Mouse (Mus musculus): ENCODE data around the gene Slx1b. TPM values are rescaled to one million over a fixed set of nuclear protein-coding genes. Genes with fewer than 3 reads are reported as not detected.

Slx1b gene
- polyA plus RNA-seq, 1 experiment from 2014 or later = 18.0 TPM

DNA sequence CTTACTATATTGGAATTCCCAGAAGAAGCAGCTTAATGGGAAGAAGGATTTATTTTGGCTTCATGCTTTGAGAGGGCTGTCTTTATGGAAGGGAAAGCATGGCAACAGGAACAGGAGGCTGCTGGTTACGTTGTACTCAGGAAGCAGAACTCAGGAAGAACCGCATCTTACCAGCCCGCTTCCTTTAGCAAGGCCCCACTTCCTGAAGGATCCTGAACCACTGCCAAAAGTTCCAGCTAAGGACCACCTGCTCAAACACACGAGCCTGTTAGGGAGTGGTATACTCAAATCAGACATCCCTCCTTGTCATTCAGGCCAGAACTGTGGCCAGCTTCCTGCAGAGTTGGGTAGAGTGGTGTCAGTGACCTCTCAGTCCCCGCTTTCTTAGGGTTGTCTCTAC lies 27.1 kb downstream of the Slx1b start:
- ATAC-seq (replicated peaks) = no peak
- no peak overlapping the region for H3K27ac ChIP-seq (replicated peaks)
- no peaks in the 10 kb centered on the region for H3K4me1 ChIP-seq
- peaks cover 43% of the 10 kb centered on the region for H3K36me3 ChIP-seq
- no peak overlapping the region for H3K4me2 ChIP-seq (replicated peaks)
- H3K9ac ChIP-seq (replicated peaks) = no peak overlapping the region
- H3K4me3 ChIP-seq = no peak overlapping the region
- WGBS = 73% methylated on average over 5 of the region's 5 CpGs
- no peaks in the 10 kb centered on the region for H3K9me3 ChIP-seq
- H3K27me3 ChIP-seq = no peaks in the 10 kb centered on the region

- Histone ChIP-seq H3K4me3 (no peak overlapping the region), H3K27ac (replicated peaks) (no peak overlapping the region), H3K36me3 (peaks cover 41% of the 10 kb centered on the region), H3K27me3 (no peaks in the 10 kb centered on the region), H3K4me2 (replicated peaks) (no peak overlapping the region), H3K4me1 (no peaks in the 10 kb centered on the region), H3K9me3 (no peaks in the 10 kb centered on the region), H3K9ac (replicated peaks) (no peak overlapping the region)
- WGBS = 86% methylated on average over 9 of the region's 9 CpGs
- no peak for ATAC-seq (replicated peaks)
These were observed 28.0 kb downstream of the Slx1b start for GRCm38 (mm10) chr7:126667495-126668090.

- peaks cover 25% of the 10 kb centered on the region for H3K36me3 ChIP-seq
- no peaks in the 10 kb centered on the region for H3K4me1 ChIP-seq
- H3K27ac ChIP-seq (replicated peaks) = no peak overlapping the region
- no peak for ATAC-seq (replicated peaks)
- no peak overlapping the region for H3K4me2 ChIP-seq (replicated peaks)
- H3K4me3 ChIP-seq = no peak overlapping the region
- H3K9me3 ChIP-seq = no peaks in the 10 kb centered on the region
- 95% methylated on average over 3 of the region's 3 CpGs for WGBS
- no peaks in the 10 kb centered on the region for H3K27me3 ChIP-seq
- H3K9ac ChIP-seq (replicated peaks) = no peak overlapping the region
These were observed 30.3 kb downstream of the Slx1b start for GRCm38 (mm10) chr7:126665269-126665668.

GRCm38 (mm10) chr7:126663646-126664045 lies 31.9 kb downstream of the Slx1b start:
- Histone ChIP-seq H3K4me2 (replicated peaks) (no peak overlapping the region), H3K4me1 (no peaks in the 10 kb centered on the region), H3K36me3 (peaks cover 22% of the 10 kb centered on the region), H3K27me3 (no peaks in the 10 kb centered on the region), H3K4me3 (no peak overlapping the region), H3K9me3 (no peaks in the 10 kb centered on the region), H3K27ac (replicated peaks) (no peak overlapping the region), H3K9ac (replicated peaks) (no peak overlapping the region)
- 88% methylated on average over 8 of the region's 8 CpGs for WGBS
- no peak for ATAC-seq (replicated peaks)

- no peak overlapping the region for H3K9ac ChIP-seq (replicated peaks)
- H3K4me1 ChIP-seq = no peaks in the 10 kb centered on the region
- ATAC-seq (replicated peaks) = no peak
- H3K9me3 ChIP-seq = no peaks in the 10 kb centered on the region
- H3K4me2 ChIP-seq (replicated peaks) = no peak overlapping the region
- H3K36me3 ChIP-seq = peaks cover 6% of the 10 kb centered on the region
- H3K4me3 ChIP-seq = no peak overlapping the region
- H3K27me3 ChIP-seq = no peaks in the 10 kb centered on the region
- no peak overlapping the region for H3K27ac ChIP-seq (replicated peaks)
- WGBS = 92% methylated on average over 3 of the region's 3 CpGs
These were observed 35.8 kb downstream of the Slx1b start for GRCm38 (mm10) chr7:126659771-126660170.

- Histone ChIP-seq H3K36me3 (no peaks in the 10 kb centered on the region; the same call in 1 of the 2 replicates), H3K4me3 (no peak overlapping the region), H3K27me3 (no peaks in the 10 kb centered on the region), H3K4me2 (replicated peaks) (no peak overlapping the region), H3K4me1 (no peaks in the 10 kb centered on the region), H3K9me3 (no peaks in the 10 kb centered on the region), H3K27ac (replicated peaks) (no peak overlapping the region), H3K9ac (replicated peaks) (no peak overlapping the region)
- WGBS = 98% methylated on average over 1 of the region's 1 CpGs
- ATAC-seq (replicated peaks) = no peak
These were observed 38.1 kb downstream of the Slx1b start for GRCm38 (mm10) chr7:126657522-126657921.

DNA sequence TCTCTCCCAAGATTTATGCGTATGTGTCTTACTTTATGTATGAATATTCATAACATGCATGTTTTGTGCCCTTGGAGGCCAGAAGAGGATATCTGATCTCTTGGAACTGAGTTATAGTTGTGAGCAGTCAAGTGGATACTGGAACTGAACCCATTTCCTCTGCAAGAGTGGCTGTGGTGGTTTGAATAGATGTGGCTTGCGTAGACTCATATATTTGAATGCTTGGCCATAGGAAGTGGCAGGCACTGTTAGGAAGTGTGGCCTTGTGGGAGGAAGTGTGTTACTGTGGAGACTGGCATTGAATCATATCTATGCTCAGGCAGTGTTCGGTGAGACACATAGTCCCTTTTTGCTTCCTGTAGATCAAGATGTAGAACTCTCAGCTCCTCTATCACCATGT lies 39.9 kb downstream of the Slx1b start:
- Histone ChIP-seq H3K27me3 (no peaks in the 10 kb centered on the region), H3K9ac (replicated peaks) (no peak overlapping the region), H3K36me3 (no peaks in the 10 kb centered on the region), H3K9me3 (no peaks in the 10 kb centered on the region), H3K4me1 (no peaks in the 10 kb centered on the region), H3K4me2 (replicated peaks) (no peak overlapping the region), H3K27ac (replicated peaks) (no peak overlapping the region), H3K4me3 (no peak overlapping the region)
- ATAC-seq (replicated peaks) = no peak
- WGBS = 93% methylated on average over 3 of the region's 3 CpGs

DNA sequence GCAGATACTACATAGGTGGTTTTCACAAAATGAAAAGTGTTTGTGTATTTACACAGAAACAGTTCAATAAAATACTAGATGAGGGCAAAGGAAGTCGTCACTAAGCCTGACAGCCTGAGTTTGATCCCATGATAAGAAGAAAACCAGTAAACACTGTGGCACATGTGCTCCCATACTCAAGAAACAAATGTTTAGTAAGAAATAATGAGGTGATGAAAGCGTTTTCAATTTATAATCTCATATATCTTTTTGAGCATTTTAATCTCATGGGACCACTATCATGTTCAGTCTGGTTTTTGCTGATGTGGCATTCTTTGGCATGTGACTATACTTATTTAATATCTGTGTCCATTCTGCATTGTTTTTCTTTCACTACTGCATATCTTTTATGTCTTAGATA lies 41.6 kb downstream of the Slx1b start:
- Histone ChIP-seq H3K9me3 (no peaks in the 10 kb centered on the region), H3K27ac (replicated peaks) (no peak overlapping the region), H3K4me1 (peaks cover 8% of the 10 kb centered on the region), H3K4me3 (no peak overlapping the region), H3K4me2 (replicated peaks) (no peak overlapping the region), H3K9ac (replicated peaks) (no peak overlapping the region), H3K36me3 (no peaks in the 10 kb centered on the region), H3K27me3 (no peaks in the 10 kb centered on the region)
- no peak for ATAC-seq (replicated peaks)
- 90% methylated on average over 2 of the region's 2 CpGs for WGBS

DNA sequence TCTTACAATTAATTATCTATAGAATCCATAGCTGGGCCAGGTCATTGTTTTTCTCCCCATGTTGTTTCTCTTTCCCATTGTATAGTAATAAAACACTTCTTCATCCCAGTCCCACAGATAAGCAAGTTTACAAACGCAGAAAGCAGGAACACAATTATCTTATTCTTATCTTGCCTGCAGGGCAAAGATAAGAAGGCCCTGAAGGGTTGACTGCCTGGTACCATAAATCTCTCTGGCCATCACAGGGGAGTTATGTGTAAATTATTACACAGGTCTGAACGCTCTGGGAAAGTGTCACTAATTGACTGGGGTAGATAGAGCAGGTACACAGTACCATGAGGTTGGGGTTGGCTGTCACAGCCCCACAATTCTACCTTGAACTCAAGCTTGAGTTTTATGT lies 44.7 kb downstream of the Slx1b start:
- H3K4me2 ChIP-seq (replicated peaks) = no peak overlapping the region
- peaks cover 14% of the 10 kb centered on the region for H3K4me1 ChIP-seq
- H3K9me3 ChIP-seq = no peaks in the 10 kb centered on the region
- H3K9ac ChIP-seq (replicated peaks) = no peak overlapping the region
- H3K27me3 ChIP-seq = no peaks in the 10 kb centered on the region
- ATAC-seq (replicated peaks) = no peak
- no peak overlapping the region for H3K4me3 ChIP-seq
- 95% methylated on average over 2 of the region's 2 CpGs for WGBS
- no peaks in the 10 kb centered on the region for H3K36me3 ChIP-seq
- H3K27ac ChIP-seq (replicated peaks) = no peak overlapping the region

- H3K27me3 ChIP-seq = no peaks in the 10 kb centered on the region
- peaks cover 14% of the 10 kb centered on the region for H3K4me1 ChIP-seq
- H3K4me3 ChIP-seq = peak within 1 kb of the TSS; percentile 57
- H3K4me2 ChIP-seq (replicated peaks) = peak within 1 kb of the TSS; percentile 56
- H3K27ac ChIP-seq (replicated peaks) = peak within 1 kb of the TSS; percentile 94
- no peaks in the 10 kb centered on the region for H3K9me3 ChIP-seq
- WGBS = under 1% methylated on average over 57 of the region's 57 CpGs
- H3K9ac ChIP-seq (replicated peaks) = peak within 1 kb of the TSS; percentile 58
- H3K36me3 ChIP-seq = no peaks in the 10 kb centered on the region
- ATAC-seq (replicated peaks) = peak; percentile 98
These were observed 46.1 kb downstream of the Slx1b start, which contains the start of gene Sgf29 for GRCm38 (mm10) chr7:126649231-126650051. Gene Sgf29 (plus strand): TSS chr7:126649309.

DNA sequence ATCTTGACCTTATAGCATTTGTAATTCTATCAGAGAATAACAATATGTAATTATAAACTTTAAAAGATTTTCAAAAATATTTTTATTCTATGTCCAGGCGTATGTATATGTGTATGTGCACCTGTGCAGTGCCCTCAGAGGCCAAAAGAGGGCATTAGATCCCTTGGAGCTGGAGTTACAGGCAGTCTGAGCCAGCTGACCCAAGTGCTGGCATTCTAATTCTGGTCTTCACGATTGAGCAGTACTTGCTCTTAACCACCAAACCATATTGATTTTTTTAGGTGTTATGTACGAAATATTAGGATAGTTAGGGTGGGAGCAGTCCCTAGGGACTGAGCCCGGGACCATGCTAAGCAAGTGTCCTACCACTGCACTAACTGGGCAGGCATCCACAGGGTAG lies 47.1 kb downstream of the Slx1b start:
- Histone ChIP-seq H3K4me3 (peak overlapping the region; percentile 57), H3K4me1 (peaks cover 14% of the 10 kb centered on the region), H3K36me3 (no peaks in the 10 kb centered on the region), H3K27me3 (no peaks in the 10 kb centered on the region), H3K27ac (replicated peaks) (peak overlapping the region; percentile 94), H3K9ac (replicated peaks) (0 out of 2 replicates have a peak overlapping the region, but pooled peaks have one; percentile 36), H3K4me2 (replicated peaks) (peak overlapping the region; percentile 56), H3K9me3 (no peaks in the 10 kb centered on the region)
- 84% methylated on average over 4 of the region's 4 CpGs for WGBS
- ATAC-seq (replicated peaks) = 0 out of 2 replicates have a peak, but pooled peaks have one; percentile 36

GRCm38 (mm10) chr7:126645708-126646107 lies 49.9 kb downstream of the Slx1b start:
- 72% methylated on average over 5 of the region's 5 CpGs for WGBS
- H3K27me3 ChIP-seq = no peaks in the 10 kb centered on the region
- no peak overlapping the region for H3K9ac ChIP-seq (replicated peaks)
- H3K9me3 ChIP-seq = no peaks in the 10 kb centered on the region
- no peak for ATAC-seq (replicated peaks)
- H3K4me1 ChIP-seq = peaks cover 14% of the 10 kb centered on the region
- no peaks in the 10 kb centered on the region for H3K36me3 ChIP-seq
- no peak overlapping the region for H3K4me3 ChIP-seq
- H3K27ac ChIP-seq (replicated peaks) = no peak overlapping the region
- no peak overlapping the region for H3K4me2 ChIP-seq (replicated peaks)

Data from forebrain, embryonic 15.5 days (tissue).